Mouse (Mus musculus): ENCODE measurements at regions not wholly inside any gene's neighbourhood (a gene's known extent, or its start where the extent isn't known, plus 50 kb on each side); places are given as distances from the start of the nearest gene placed in this dataset.

GRCm38 (mm10) chr6:62795596-62795995, 460.1 kb upstream of the Grid2 start:
- peak; percentile 2 to 18 for DNase-seq
